Mouse (Mus musculus) liver, postnatal 0 days (tissue): ENCODE data around the gene Baz2a.

Experiments
- CTCF ChIP-seq: sonication (generic); IDR thresholded peaks from 2 replicates; pipeline ENCODE4 v1.5.1; 2016; ENCODE audit warnings: antibody characterized with exemption, low read depth
- EP300 ChIP-seq: IDR thresholded peaks from 2 replicates; pipeline ENCODE4 v1.6.1; 2016; ENCODE audit warnings: antibody characterized with exemption, low read depth, mild to moderate bottlenecking

GRCm38 (mm10) chr10:128080496-128080895, 10.9 kb upstream of the Baz2a start:
- TF ChIP-seq CTCF (peak; percentile 64), EP300 (no peak)
